13 mouse cellular contexts compared by ENCODE assay signal in the genomic region with DNA sequence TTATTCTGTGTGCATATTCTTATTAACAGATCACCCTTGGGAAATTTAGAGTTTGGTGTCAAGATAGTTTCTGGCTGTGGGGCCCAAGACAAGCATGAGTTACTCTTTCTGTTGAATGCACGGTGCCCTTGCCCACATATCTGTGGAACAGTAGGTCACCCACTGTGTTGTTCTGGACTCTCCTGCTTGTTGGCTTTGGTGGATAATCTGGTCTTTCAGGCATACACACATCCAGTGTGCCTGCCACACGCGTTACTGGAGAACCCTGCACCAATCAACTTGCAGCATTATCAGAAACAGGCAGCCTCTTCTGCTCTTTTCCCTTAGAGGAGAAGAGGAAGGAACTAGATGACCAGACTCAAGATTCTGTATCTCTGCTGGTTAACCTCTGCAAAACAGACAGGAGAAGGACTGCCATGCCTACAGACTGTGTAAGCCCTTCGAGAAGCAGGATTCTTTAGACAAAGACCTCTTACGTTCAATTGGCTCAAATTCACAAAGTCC.
A peak's percentile ranks its signal among the peaks of the same experiment; 100 is the strongest.
DNase-seq lines count a peak whose midpoint lies in the region; ATAC-seq and TF ChIP-seq lines count a peak whose summit lies in the region.
"Had no signal": no experiment of that assay in that cellular context is flagged by ENCODE, and none has a peak within 500 bp of the region (broad histone marks: within the 10 kb centered on the region; RNA-seq: fewer than 3 reads in every experiment).

No protein-coding gene starts in this region.

- TF ChIP-seq RAD21 in MEL (IDR thresholded peaks at IDR 0.05; ENCODE audit: low read depth, low read length), result no peak

- H3K36me3 ChIP-seq in MEL (ENCODE audit: control insufficient read depth in 1 of 2, insufficient read depth in 2 of 2, low read length in 2 of 2), result no peaks in the 10 kb centered on the region
- peaks cover 21% of the 10 kb centered on the region for H3K36me3 ChIP-seq in hindbrain, embryonic 13.5 days
- H3K36me3 ChIP-seq in midbrain, embryonic 13.5 days, result peaks cover 26% of the 10 kb centered on the region
- H3K36me3 ChIP-seq in intestine, embryonic 16.5 days (ENCODE audit: control insufficient read depth, insufficient read depth, low read length), result no peaks in the 10 kb centered on the region
- H3K36me3 ChIP-seq: liver, embryonic 12.5 days had no signal

- WGBS in hindbrain, embryonic 13.5 days, result 67% methylated on average over 5 of the region's 5 CpGs
- WGBS in midbrain, embryonic 13.5 days, result 52% methylated on average over 5 of the region's 5 CpGs
- 81% methylated on average over 5 of the region's 5 CpGs for WGBS in intestine, embryonic 16.5 days

- H3K27ac ChIP-seq in MEL (ENCODE audit: control insufficient read depth, low read depth, low read length), result no peak overlapping the region
- H3K27ac ChIP-seq in hindbrain, embryonic 13.5 days, result peak overlapping the region; percentile 66
- peak overlapping the region; percentile 78 for H3K27ac ChIP-seq in midbrain, embryonic 13.5 days
- H3K27ac ChIP-seq in intestine, embryonic 16.5 days (ENCODE audit: low read length), result no peak overlapping the region
- H3K27ac ChIP-seq: kidney, embryonic 15.5 days; liver, embryonic 12.5 days had no signal

- TF ChIP-seq EP300 in MEL (IDR thresholded peaks at IDR 0.05; ENCODE audit: low read depth in 1 of 2, low read length in 2 of 2), result no peak

- H3K4me2 ChIP-seq in hindbrain, embryonic 13.5 days, result no peak overlapping the region
- no peak overlapping the region for H3K4me2 ChIP-seq in midbrain, embryonic 13.5 days (replicated peaks)
- H3K4me2 ChIP-seq in intestine, embryonic 16.5 days (ENCODE audit: low read depth, low read length), result no peak overlapping the region
- H3K4me2 ChIP-seq: kidney, embryonic 15.5 days; liver, embryonic 12.5 days had no signal

- no peaks in the 10 kb centered on the region for H3K79me2 ChIP-seq in MEL (ENCODE audit: control insufficient read depth, insufficient read depth, low read length, poor library complexity)

- H3K27me3 ChIP-seq in MEL (ENCODE audit: control insufficient read depth in 1 of 2, insufficient read depth in 2 of 2, low read length in 2 of 2), result peaks cover 0 to 1% of the 10 kb centered on the region in 2 experiments; a peak in 2 of 4 replicates
- no peaks in the 10 kb centered on the region for H3K27me3 ChIP-seq in hindbrain, embryonic 13.5 days
- no peaks in the 10 kb centered on the region for H3K27me3 ChIP-seq in midbrain, embryonic 13.5 days
- H3K27me3 ChIP-seq in intestine, embryonic 16.5 days (replicated peaks; ENCODE audit: control insufficient read depth, insufficient read depth, low read length), result no peaks in the 10 kb centered on the region
- H3K27me3 ChIP-seq: CH12.LX; kidney, embryonic 15.5 days; liver, embryonic 12.5 days; Patski had no signal

- no peak overlapping the region for H3K4me3 ChIP-seq in MEL (ENCODE audit: control insufficient read depth in 1 of 2, insufficient read depth in 1 of 2, low read depth in 2 of 2, low read length in 2 of 2)
- no peak overlapping the region for H3K4me3 ChIP-seq in hindbrain, embryonic 13.5 days
- no peak overlapping the region for H3K4me3 ChIP-seq in midbrain, embryonic 13.5 days (replicated peaks)
- no peak overlapping the region for H3K4me3 ChIP-seq in intestine, embryonic 16.5 days (ENCODE audit: low read length)
- H3K4me3 ChIP-seq: kidney, embryonic 15.5 days; liver, embryonic 12.5 days had no signal

- no peak for TF ChIP-seq POLR2A in MEL (IDR thresholded peaks at IDR 0.05; ENCODE audit: control insufficient read depth in 1 of 2, insufficient read depth in 1 of 2, low read depth in 1 of 2, low read length in 2 of 2, poor library complexity in 1 of 2)

- ATAC-seq in hindbrain, embryonic 13.5 days (ENCODE audit: low FRiP score), result 0 out of 2 replicates have a peak, but pooled peaks have one; percentile 12
- ATAC-seq in midbrain, embryonic 13.5 days, result 0 out of 2 replicates have a peak, but pooled peaks have one; percentile 16
- no peak for ATAC-seq in intestine, embryonic 16.5 days
- ATAC-seq: liver, embryonic 12.5 days; lung, postnatal 0 days; Patski had no signal

- no peaks in the 10 kb centered on the region for H3K9me3 ChIP-seq in MEL (replicated peaks; ENCODE audit: insufficient read depth, low read length)
- H3K9me3 ChIP-seq in hindbrain, embryonic 13.5 days, result no peaks in the 10 kb centered on the region
- H3K9me3 ChIP-seq in midbrain, embryonic 13.5 days, result no peaks in the 10 kb centered on the region; the same call in 1 of the 2 replicates
- no peaks in the 10 kb centered on the region for H3K9me3 ChIP-seq in intestine, embryonic 16.5 days (ENCODE audit: control insufficient read depth, low read length)
- H3K9me3 ChIP-seq: kidney, embryonic 15.5 days; liver, embryonic 12.5 days had no signal

- no peak overlapping the region for H3K9ac ChIP-seq in MEL (ENCODE audit: control insufficient read depth, low read depth, low read length, poor library complexity, severe bottlenecking)
- H3K9ac ChIP-seq in hindbrain, embryonic 13.5 days, result peak overlapping the region; percentile 16; the same call in 1 of the 2 replicates
- H3K9ac ChIP-seq in midbrain, embryonic 13.5 days (replicated peaks), result no peak overlapping the region
- no peak overlapping the region for H3K9ac ChIP-seq in intestine, embryonic 16.5 days (ENCODE audit: low read depth, low read length)
- H3K9ac ChIP-seq: kidney, embryonic 15.5 days; liver, embryonic 12.5 days had no signal

- no peaks in the 10 kb centered on the region for H3K4me1 ChIP-seq in MEL (ENCODE audit: control insufficient read depth in 1 of 2, insufficient read depth in 2 of 2, low read length in 2 of 2)
- H3K4me1 ChIP-seq in hindbrain, embryonic 13.5 days (replicated peaks), result peaks cover 33% of the 10 kb centered on the region
- H3K4me1 ChIP-seq in midbrain, embryonic 13.5 days (replicated peaks), result peaks cover 37% of the 10 kb centered on the region
- no peaks in the 10 kb centered on the region for H3K4me1 ChIP-seq in intestine, embryonic 16.5 days (ENCODE audit: control insufficient read depth, insufficient read depth, low read length)
- H3K4me1 ChIP-seq: liver, embryonic 12.5 days had no signal

- no peak for TF ChIP-seq CTCF in MEL (IDR thresholded peaks at IDR 0.05 in 2 of 3, conservative IDR thresholded peaks at IDR 0.05 in 1 of 3; ENCODE audit: control insufficient read depth in 1 of 3, insufficient read depth in 1 of 3, low read depth in 2 of 3, low read length in 3 of 3, poor library complexity in 1 of 3, severe bottlenecking in 1 of 3)

- DNase-seq in MEL (ENCODE audit: low read depth, low spot score) (peak; percentile 3), MEL-GATA-1-ER (ENCODE audit: extremely low read depth, low read depth) (peak; percentile 33), liver (no peak)
- DNase-seq in gastrocnemius, adult 18-20 months (ENCODE audit: low spot score), result no peak
- DNase-seq: cerebellum, adult 11-12 months had no signal

TF ChIP-seq in MEL, 35 proteins besides CTCF, POLR2A, EP300 and RAD21:
- TF ChIP-seq RCOR1 (IDR thresholded peaks at IDR 0.05; ENCODE audit: low read depth, low read length) (no peak), NELFE (IDR thresholded peaks at IDR 0.05; ENCODE audit: low read depth, low read length) (no peak), GABPA (IDR thresholded peaks at IDR 0.05; ENCODE audit: low read depth, low read length) (no peak), MYC (IDR thresholded peaks at IDR 0.05; ENCODE audit: low read depth, low read length) (no peak), MAX (IDR thresholded peaks at IDR 0.05; ENCODE audit: low read length) (no peak), UBTF (IDR thresholded peaks at IDR 0.05; ENCODE audit: borderline replicate concordance, insufficient read depth, low read depth, low read length) (no peak), POLR2AphosphoS5 (IDR thresholded peaks at IDR 0.05; ENCODE audit: borderline replicate concordance, low read depth, low read length) (no peak), ZC3H11A (IDR thresholded peaks at IDR 0.05; ENCODE audit: low read depth, low read length) (no peak), ZNF384 (IDR thresholded peaks at IDR 0.05; ENCODE audit: low read depth, low read length) (no peak), BHLHE40 (IDR thresholded peaks at IDR 0.05; ENCODE audit: borderline replicate concordance, low read depth, low read length) (no peak), MAZ (IDR thresholded peaks at IDR 0.05; ENCODE audit: low read depth, low read length) (no peak), POLR2AphosphoS2 (IDR thresholded peaks at IDR 0.05; ENCODE audit: low read length) (no peak)

Comparison
In these comparisons a context has a peak if more than half of its experiments do, and no peak if none do; other contexts are left out.
1. DNase-seq: peak in MEL (single experiment) and MEL-GATA-1-ER (single experiment); none in liver (single experiment) and gastrocnemius, adult 18-20 months (single experiment).
2. H3K27ac ChIP-seq: peak in hindbrain, embryonic 13.5 days (single experiment) and midbrain, embryonic 13.5 days (single experiment); none in MEL (single experiment) and intestine, embryonic 16.5 days (single experiment).